Mouse (Mus musculus) CH12.LX (cell line): ENCODE results near the gene Olfml3. TPM values are rescaled to one million over a fixed set of nuclear protein-coding genes. Genes with fewer than 3 reads are reported as not detected.

Source experiments
- polyA plus RNA-seq: library from polyadenylated mRNA; unstranded; fragments of >175 nt; gene quantifications from 2 replicates; pipeline ENCODE4 v1.2.1, GENCODE M21; 2012; ENCODE audit warnings: low read depth; ENCODE audit not compliant: insufficient read length
- total RNA-seq, 2 experiments: library from RNA; depleted of rRNA; stranded (reverse); fragments of 300-350 nt in 1 of 2; fragments of >200 nt in 1 of 2; gene quantifications; 2 replicates each; pipeline ENCODE4 v1.2.3; 2012 to 2014

Olfml3 gene
- total and polyA plus RNA-seq, 3 experiments: 14.0 to 33.3 (median 19.7) TPM

Other genes with a start within 250 kb of the Olfml3 start
- 0.08 TPM in 1 of 2 replicates, not detected in the other for gene Syt6, start 162.8 kb downstream of the Olfml3 start, total RNA-seq (2012; rRNA removed)
- gene Syt6, start 162.8 kb downstream of the Olfml3 start, total RNA-seq (2014; rRNA removed): not detected in 2 replicates
- not detected in 2 replicates for gene Syt6, start 162.8 kb downstream of the Olfml3 start, polyA plus RNA-seq
- gene Atg4a-ps, start 91.9 kb downstream of the Olfml3 start, total RNA-seq (2012; rRNA removed): 0.46 and 0.64 TPM in 2 replicates
- gene Atg4a-ps, start 91.9 kb downstream of the Olfml3 start, total RNA-seq (2014; rRNA removed): 5.7 and 6.6 TPM in 2 replicates
- gene Atg4a-ps, start 91.9 kb downstream of the Olfml3 start, polyA plus RNA-seq: 2.1 and 4.0 TPM in 2 replicates
- not detected in 2 replicates for gene Gm10964, start 1.4 kb upstream of the Olfml3 start, total RNA-seq (2012; rRNA removed)
- gene Gm10964, start 1.4 kb upstream of the Olfml3 start, total RNA-seq (2014; rRNA removed): not detected in 2 replicates
- not detected in 2 replicates for gene Gm10964, start 1.4 kb upstream of the Olfml3 start, polyA plus RNA-seq
- gene Hipk1, start 53.6 kb upstream of the Olfml3 start, total RNA-seq (2012; rRNA removed): 32.7 and 36.5 TPM in 2 replicates
- 25.1 and 26.2 TPM in 2 replicates for gene Hipk1, start 53.6 kb upstream of the Olfml3 start, total RNA-seq (2014; rRNA removed)
- 31.1 and 35.9 TPM in 2 replicates for gene Hipk1, start 53.6 kb upstream of the Olfml3 start, polyA plus RNA-seq
- 16.7 and 18.5 TPM in 2 replicates for gene Dclre1b, start 71.4 kb upstream of the Olfml3 start, total RNA-seq (2012; rRNA removed)
- gene Dclre1b, start 71.4 kb upstream of the Olfml3 start, total RNA-seq (2014; rRNA removed): 9.1 and 10.2 TPM in 2 replicates
- 32.2 and 32.5 TPM in 2 replicates for gene Dclre1b, start 71.4 kb upstream of the Olfml3 start, polyA plus RNA-seq
- 19.8 and 20.1 TPM in 2 replicates for gene Ap4b1, start 71.5 kb upstream of the Olfml3 start, total RNA-seq (2012; rRNA removed)
- 31.6 and 31.9 TPM in 2 replicates for gene Ap4b1, start 71.5 kb upstream of the Olfml3 start, total RNA-seq (2014; rRNA removed)
- 22.6 and 23.1 TPM in 2 replicates for gene Ap4b1, start 71.5 kb upstream of the Olfml3 start, polyA plus RNA-seq
- gene Gm43064, start 71.6 kb upstream of the Olfml3 start, total RNA-seq (2012; rRNA removed): 3.1 and 4.3 TPM in 2 replicates
- 0.91 and 1.6 TPM in 2 replicates for gene Gm43064, start 71.6 kb upstream of the Olfml3 start, total RNA-seq (2014; rRNA removed)
- gene Gm43064, start 71.6 kb upstream of the Olfml3 start, polyA plus RNA-seq: not detected in 2 replicates
- 12.2 and 19.3 TPM in 2 replicates for gene Bcl2l15, start 94.6 kb upstream of the Olfml3 start, total RNA-seq (2012; rRNA removed)
- 22.4 and 23.0 TPM in 2 replicates for gene Bcl2l15, start 94.6 kb upstream of the Olfml3 start, total RNA-seq (2014; rRNA removed)
- 24.8 and 24.9 TPM in 2 replicates for gene Bcl2l15, start 94.6 kb upstream of the Olfml3 start, polyA plus RNA-seq
- 21.9 and 26.7 TPM in 2 replicates for gene Ptpn22, start 121.8 kb upstream of the Olfml3 start, total RNA-seq (2012; rRNA removed)
- 46.9 and 49.7 TPM in 2 replicates for gene Ptpn22, start 121.8 kb upstream of the Olfml3 start, total RNA-seq (2014; rRNA removed)
- 67.9 and 90.9 TPM in 2 replicates for gene Ptpn22, start 121.8 kb upstream of the Olfml3 start, polyA plus RNA-seq
- gene Rsbn1, start 176.1 kb upstream of the Olfml3 start, total RNA-seq (2012; rRNA removed): 13.0 and 13.4 TPM in 2 replicates
- 19.6 and 23.5 TPM in 2 replicates for gene Rsbn1, start 176.1 kb upstream of the Olfml3 start, total RNA-seq (2014; rRNA removed)
- 13.8 and 14.5 TPM in 2 replicates for gene Rsbn1, start 176.1 kb upstream of the Olfml3 start, polyA plus RNA-seq
- 21.2 and 27.3 TPM in 2 replicates for gene Phtf1, start 230.1 kb upstream of the Olfml3 start, total RNA-seq (2012; rRNA removed)
- 37.1 and 42.0 TPM in 2 replicates for gene Phtf1, start 230.1 kb upstream of the Olfml3 start, total RNA-seq (2014; rRNA removed)
- gene Phtf1, start 230.1 kb upstream of the Olfml3 start, polyA plus RNA-seq: 41.2 and 42.4 TPM in 2 replicates